Mouse (Mus musculus) monocyte, adult 2 months (primary cell): ENCODE results near the gene Ykt6.
"Not testable (repeated sequence)": the region's sequence is repeated elsewhere in the genome, so short reads cannot be mapped to it uniquely, and the experiment has no call there.

ENCODE experiments used
- DNase-seq, 2 experiments: peaks; one replicate each; pipeline ENCODE4 v3.0.0; 2022; ENCODE audit warnings: low spot score in 2 of 2, low read depth in 1 of 2

Ykt6 gene

DNA sequence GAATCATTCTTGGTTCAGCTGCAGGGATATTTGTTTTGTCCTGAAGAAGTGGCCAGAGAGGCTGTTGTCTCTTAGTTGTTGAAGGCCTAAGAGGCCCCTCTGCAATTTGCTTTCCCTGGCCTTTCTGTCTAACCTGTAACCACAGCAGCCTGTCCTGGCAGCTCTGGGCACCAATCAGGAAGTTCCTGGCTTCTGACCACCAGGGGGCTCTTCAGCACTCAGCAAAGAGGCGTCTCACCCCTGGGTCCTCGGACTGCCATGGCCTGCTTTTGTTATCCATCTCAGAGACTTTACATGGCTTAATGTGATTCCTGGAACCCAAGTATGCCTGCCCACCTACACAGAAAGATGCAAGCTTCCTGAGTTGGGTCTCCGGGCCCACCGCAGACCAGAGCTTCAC is 35.4 kb downstream of the Ykt6 start:
- no peak for DNase-seq

DNA sequence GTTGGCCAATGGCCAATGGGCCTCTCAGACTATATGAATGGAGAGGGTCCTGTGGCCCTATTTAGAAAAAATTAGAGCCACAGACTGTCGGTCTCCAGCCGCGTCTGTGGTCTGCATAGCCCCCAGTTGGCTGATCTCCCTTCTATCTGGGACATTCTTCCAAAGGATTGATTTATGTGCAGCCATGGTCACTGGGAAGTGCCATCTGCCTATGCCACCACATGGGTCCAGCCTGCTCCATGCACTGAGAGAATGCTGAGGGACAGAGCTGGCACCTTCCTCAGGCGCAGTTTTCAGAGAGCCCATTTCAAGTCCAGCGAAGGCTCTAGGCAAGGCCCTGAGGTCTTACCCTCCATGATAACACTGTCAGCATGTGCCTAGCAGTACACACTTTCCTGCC is 38.7 kb downstream of the Ykt6 start:
- DNase-seq, result no peak

DNA sequence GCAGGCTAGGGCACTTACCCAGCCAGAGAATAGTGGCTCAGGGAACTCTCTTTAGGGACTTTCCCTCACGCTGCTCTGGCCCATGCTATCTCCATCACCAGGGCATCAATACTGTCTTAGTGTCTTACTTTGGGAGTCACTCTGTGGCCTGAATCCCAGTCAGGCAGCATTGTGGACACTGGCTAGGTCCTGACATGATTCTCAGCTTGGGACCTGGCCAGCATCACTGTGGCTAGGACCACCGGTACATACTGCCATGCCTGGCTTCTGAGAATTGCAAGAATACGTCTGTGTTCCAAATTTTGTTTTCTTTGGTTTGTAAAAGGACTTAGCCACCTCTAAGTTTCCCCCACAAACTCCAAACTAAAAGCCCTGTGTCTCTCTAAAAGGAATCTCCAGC is 39.4 kb downstream of the Ykt6 start:
- no peak for DNase-seq

DNA sequence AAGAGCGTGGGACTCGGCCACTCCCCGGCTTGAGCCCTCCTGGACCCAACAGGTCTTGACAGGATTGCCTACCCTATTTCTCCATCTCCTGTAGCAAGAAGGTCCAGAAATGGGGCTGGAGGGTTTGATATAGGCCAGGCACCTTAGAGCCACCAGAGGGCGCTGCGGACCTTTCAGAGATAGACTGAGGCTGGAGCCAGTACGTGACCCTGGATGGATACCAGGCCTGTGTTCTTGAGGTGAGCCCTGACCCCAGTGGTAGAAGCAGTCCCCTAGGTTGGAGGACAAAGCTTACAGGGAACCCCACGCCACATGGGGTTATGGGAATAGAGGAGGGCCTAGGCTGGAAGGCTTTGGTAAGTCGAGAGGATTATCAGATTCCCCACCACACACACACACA is 40.5 kb downstream of the Ykt6 start:
- DNase-seq, result peak; percentile 19 to 59

DNA sequence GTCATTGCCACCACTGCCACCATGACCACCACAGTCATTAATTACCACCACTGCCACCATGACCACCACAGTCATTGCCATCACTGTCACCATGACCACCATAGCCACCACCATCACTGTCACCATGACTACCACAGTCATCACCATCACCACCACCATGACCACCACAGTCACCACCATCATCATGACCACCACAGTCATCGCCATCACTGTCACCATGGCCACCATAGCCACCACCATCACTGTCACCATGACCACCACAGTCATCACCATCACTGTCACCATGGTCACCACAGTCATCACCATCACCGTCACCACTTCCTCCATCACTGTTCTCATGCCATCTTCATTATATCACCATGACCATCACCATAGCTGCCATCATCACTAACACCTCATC is 43.0 kb downstream of the Ykt6 start:
- DNase-seq, result no peak

DNA sequence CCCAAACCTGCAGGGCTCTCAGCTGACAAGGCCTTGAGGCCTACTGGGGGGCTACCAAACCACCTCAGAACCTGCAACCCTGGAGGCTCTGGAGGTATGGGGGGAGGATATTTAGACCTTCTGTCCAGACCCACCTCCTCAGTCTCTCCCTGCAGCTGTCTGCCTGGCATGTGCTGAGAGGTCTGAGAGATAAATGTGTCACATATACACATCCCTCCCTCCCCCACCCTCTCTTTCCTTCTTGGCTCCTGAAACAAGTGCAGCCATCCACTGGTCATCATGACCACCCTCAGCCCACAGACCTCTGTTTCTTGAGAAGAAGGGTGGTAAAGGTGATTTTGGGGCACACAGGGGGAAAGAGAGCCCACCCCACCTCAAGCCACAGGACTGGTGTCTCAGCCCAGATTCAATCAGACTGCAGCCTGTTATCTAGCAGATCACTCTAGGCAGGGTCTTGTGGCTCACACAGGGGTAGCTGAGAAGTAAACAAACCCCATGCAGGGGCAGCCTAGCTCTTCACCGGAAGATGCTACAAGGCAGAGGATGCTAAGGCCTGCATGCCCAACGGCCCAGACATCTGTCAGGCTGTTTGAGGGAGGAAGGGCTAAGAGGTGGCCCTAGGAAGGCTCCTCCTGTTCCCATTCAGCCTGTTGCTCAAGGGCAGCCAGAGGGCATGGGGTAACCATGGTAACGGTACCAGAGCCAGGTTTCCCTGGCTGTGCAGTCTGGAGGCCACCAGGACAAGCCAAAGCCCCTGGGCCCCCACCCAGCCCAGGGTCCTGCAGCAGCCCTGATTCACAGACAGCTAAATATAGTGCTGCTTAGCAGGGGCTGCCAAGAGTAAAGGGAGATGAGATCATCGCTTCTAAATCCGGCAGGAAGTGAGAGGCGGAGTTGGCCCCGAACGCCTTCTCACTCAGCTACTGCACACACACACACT is 44.6 kb downstream of the Ykt6 start:
- DNase-seq, result no peak

DNA sequence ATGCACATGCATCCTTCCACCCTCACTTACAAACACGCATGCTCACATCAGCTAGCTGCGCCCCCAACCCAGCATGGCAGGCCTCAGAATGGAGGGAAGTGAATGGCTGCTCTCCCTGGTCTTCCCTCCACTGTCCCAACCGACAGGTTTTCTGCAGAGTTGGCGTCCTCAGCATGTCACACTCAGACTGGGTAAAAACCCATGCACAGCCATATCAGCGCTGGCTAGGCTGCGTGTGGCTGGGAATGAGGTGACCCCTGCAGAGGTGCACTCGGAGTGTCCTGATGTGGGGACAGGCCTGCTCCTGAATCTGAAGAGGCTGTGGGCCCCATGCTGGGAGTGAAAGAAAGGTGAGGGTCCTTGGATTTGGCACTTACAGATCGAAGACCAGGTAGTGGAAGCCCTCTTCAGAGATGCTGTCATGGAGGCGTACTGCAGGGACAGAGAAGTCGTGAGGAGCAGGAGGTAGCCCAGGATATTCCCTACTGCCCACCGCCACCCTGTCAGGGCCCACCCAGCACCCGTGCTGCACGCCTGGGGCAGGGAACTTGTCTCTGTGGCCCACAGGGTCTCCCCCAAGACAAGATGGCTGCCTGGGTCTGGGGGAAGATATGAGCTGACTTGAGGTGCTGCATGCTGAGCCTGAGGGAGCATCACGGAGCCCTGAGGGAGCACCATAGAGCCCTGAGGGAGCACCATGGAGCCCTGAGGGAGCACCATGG is 45.6 kb downstream of the Ykt6 start:
- no peak for DNase-seq

DNA sequence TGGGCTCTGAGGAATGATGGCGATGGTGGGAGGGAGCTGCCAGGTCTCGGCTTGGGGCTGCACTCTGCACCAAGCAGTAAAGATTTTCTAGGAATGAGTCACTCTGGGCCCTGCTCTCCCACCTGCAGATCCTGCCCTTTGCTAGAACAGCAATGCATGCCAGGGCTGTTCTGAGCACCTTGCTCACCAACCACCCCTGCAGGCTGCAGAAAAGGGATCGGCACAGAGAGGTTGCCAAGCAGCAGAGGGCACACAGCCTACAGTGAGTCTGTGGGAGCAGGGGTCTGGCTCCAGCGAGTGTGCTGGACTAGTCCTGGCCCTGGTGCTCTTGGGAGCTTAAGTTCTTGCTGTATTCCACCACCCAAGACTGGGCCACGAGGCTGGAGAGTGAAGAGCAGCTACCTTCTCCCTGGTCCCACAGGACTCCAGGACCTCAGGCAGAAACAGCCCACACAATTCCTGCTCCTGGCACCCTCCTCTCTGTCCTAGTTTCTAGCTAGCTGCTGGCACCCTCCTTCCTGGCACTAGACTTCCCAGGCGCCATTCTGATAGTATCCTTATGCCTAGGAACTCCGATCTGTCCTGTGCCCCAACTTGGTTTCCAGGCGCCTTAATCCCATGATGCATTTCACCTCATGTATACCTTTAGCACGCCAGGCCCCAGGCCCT is 46.6 kb downstream of the Ykt6 start:
- no peak for DNase-seq

DNA sequence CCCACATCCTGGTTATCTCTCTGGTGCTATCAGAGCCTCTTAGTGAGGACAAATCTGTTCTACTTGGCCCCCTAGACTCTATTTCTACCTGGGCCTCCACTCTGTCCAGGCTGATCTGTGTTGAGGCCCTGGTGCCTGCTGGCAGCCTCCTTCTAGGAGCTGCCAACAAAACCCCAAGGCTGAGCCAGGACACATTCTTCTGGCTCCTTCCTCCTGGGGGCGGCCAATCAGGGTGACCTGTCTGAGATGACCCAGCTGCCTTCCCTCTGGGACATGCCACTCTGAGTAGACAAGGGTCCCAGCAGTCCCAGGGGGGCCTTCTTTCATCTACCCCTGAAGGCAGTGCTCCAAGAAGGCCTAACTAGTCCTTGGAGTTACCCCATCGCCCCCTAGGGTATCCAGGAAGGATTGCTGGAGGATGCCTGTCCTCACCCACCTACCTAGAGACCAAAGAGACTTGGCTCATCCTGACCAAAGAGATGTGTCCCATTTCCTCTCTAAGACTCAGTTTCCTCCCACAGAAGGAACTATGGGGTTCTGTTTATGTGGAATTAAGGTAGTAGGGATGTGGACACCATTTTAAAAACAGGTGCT is 47.6 kb downstream of the Ykt6 start:
- DNase-seq, result no peak

DNA sequence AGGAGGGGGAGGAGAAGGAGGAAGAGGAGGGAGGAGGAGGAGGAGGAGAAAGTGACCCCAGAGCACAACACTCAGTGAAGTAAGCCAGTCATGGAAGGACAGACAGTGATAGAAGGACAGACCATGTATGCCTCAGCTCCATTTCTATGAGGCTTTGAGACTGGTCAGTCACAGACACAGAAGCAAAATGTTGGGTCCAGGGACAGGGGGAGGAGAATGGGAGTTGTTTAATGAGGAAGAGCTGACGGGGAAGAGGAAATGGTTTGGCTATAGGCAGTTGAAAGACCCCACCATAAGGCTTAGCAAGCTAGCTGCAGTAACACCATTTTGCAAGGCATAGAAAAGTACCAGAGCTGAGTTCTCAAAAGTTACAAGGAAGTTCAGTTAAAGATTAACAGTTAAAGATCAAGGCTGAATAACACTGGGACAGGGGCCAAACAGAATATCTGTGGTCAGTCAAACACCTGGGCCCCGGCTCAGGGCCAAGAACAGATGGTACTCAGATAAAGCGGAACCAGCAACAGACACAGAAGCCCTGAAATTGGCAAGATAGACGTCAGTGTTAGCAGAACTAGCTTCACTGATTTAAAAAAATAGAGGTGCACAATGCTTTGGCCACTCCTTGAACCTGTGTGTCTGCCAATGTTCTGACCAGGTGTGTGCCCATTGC is 50.0 kb downstream of the Ykt6 start:
- not testable (repeated sequence) for DNase-seq

DNA sequence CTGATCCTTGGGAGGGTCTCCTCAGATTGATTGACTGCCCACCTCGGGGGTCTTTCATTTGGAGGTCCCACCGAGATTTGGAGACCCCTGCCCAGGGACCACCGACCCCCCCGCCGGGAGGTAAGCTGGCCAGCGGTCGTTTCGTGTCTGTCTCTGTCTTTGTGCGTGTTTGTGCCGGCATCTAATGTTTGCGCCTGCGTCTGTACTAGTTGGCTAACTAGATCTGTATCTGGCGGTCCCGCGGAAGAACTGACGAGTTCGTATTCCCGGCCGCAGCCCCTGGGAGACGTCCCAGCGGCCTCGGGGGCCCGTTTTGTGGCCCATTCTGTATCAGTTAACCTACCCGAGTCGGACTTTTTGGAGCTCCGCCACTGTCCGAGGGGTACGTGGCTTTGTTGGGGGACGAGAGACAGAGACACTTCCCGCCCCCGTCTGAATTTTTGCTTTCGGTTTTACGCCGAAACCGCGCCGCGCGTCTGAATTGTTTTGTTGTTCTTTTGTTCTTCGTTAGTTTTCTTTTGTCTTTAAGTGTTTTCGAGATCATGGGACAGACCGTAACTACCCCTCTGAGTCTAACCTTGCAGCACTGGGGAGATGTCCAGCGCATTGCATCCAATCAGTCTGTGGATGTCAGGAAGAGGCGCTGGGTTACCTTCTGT is 51.0 kb downstream of the Ykt6 start:
- not testable (repeated sequence) for DNase-seq

DNA sequence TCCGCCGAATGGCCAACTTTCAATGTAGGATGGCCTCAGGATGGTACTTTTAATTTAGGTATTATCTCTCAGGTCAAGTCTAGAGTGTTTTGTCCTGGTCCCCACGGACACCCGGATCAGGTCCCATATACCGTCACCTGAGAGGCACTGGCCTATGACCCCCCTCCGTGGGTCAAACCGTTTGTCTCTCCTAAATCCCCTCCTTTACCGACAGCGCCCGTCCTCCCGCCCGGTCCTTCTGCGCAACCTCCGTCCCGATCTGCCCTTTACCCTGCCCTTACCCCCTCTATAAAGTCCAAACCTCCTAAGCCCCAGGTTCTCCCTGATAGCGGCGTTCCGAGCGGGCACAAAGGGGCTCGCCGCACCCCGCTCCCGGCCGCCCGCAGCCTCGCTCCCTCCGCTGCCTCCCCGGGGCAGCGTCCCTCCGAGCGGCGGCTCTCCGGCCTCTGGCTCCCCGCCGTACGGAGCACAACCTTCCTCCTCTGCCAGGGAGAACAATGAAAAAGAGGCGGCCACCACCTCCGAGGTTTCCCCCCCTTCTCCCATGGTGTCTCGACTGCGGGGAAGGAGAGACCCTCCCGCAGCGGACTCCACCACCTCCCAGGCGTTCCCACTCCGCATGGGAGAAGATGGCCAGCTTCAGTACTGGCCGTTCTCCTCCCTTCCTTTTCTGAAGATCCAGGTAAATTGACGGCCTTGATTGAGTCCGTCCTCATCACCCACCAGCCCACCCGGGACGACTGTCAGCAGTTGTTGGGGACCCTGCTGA is 51.7 kb downstream of the Ykt6 start:
- DNase-seq, result not testable (repeated sequence)

DNA sequence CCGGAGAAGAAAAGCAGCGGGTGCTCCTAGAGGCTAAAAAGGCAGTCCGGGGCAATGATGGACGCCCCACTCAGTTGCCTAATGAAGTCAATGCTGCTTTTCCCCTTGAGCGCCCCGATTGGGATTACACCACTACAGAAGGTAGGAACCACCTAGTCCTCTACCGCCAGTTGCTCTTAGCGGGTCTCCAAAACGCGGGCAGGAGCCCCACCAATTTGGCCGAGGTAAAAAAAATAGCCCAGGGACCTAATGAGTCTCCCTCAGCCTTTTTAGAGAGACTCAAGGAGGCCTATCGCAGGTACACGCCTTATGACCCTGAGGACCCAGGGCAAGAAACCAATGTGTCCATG is 52.3 kb downstream of the Ykt6 start:
- not testable (repeated sequence) for DNase-seq

DNA sequence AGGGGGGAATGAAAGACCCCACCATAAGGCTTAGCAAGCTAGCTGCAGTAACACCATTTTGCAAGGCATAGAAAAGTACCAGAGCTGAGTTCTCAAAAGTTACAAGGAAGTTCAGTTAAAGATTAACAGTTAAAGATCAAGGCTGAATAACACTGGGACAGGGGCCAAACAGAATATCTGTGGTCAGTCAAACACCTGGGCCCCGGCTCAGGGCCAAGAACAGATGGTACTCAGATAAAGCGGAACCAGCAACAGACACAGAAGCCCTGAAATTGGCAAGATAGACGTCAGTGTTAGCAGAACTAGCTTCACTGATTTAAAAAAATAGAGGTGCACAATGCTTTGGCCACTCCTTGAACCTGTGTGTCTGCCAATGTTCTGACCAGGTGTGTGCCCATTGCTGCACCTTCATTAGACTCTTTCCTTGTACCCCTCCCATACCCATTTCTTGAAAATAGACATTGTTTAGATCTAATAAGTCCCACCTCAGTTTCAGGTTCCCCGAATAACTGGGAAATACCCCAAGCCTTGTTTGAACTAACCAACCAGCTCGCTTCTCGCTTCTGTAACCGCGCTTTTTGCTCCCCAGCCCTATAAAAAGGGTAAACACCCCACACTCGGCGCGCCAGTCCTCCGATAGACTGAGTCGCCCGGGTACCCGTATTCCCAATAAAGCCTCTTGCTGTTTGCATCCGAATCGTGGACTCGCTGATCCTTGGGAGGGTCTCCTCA is 55.4 kb downstream of the Ykt6 start:
- not testable (repeated sequence) for DNase-seq

DNA sequence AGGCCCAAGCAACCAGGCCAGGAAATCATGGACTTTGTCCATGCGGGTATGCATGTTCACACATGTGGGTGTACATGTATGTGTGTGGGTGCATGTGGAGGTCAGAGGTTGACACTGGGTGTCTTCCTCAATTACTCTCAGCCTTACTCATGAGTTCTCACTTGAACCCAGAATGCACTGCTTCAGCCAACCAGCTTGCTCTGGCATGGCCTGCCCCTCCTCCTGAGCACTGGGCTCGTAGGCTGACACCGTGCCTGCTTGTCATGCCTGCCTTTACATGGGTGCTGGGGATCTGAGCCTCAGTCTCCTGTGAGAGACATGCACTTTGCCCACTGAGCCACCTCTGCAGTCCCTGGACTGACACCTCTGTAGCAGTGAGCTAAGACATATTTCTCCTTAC is 56.4 kb downstream of the Ykt6 start:
- DNase-seq, result no peak

DNA sequence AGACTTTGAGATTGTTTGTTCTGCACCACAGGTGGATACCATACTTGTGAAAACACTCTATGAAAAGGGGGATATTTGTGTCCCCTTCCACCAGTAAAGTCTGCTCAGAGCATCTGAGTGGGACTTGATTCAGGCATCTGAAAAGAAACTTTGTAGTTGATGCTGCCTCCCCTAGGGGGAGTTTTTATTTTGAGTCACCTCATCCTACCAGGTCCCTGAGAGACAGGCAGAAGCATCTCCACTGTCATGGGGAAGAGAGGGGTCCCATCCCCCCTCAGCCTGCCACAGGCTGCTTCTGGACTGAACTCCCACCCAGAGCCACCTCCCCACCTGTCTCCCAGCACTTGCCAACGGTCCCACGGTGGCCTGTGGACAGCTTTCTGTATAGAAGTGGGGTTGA is 57.9 kb downstream of the Ykt6 start:
- no peak for DNase-seq

DNA sequence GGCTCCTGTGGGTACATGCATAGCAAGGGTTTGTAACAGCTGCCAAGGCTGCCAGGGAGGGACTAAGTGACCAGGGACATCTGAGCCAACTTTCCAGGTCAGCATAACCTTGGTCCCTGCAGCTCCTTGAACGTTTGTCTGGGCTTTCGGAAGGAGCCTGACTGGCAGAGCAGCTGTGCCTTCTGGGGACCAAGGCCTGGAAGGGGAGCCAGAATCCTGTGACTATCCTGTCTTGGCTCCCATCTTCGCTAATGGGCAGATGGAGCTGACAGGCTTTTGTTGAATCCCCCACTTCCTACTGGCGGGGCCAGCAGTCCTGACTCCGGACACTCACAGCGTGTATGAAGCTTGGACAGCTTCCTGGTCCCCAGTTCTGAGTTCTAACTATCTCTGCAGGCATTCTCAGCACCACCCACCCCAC is 59.5 kb downstream of the Ykt6 start:
- DNase-seq, result no peak

DNA sequence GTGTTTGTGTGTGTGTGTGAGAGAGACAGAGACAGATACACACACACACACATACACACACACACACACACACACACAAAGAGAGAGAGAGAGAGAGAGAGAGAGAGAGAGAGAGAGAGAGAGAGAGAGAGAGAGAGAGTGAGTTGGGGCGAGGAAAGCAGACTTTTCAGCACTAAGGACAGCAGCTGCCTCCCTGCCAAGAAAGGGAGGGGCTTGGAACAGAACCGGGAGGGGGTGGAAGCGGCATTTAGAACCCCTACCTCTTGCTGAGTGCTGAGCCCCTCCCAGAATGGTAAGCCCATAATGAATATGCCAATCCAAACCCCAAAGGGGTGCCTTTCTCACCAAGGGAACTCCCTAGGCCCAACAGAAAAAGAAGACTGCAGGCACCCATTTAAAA is 60.9 kb downstream of the Ykt6 start:
- DNase-seq, result no peak

DNA sequence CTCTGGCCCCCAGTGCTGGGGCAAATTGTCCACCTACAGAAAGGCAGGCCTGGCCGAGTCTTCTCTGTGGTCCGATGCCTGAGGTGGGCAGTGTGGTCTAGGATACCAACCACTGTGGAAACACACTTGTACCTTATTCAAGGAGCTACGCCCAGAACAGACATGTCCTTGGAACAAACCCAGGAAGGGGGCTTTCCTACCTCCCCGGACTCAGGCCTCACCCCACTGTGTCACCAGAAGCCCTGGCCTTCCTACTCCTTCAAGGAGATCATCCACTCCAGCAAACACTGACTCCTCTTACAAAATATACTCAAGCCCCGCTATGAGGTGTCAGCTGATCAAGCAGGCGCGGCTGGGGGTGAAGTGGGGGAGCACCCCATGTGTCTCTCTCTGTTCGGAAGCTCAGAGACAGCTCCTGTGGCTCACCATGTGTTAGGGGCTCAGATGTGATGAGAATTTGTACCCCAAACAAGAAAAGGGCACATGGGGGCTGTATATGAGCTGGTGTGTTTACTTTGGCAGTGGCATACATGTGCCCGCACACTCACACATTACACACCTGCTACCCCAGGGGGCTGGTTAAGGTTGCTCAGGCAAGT is 61.4 kb downstream of the Ykt6 start:
- no peak for DNase-seq
